Mouse (Mus musculus) heart, postnatal 0 days (tissue): ENCODE measurements at regions not wholly inside any gene's neighbourhood (a gene's known extent, or its start where the extent isn't known, plus 50 kb on each side); places are given as distances from the start of the nearest gene placed in this dataset.

ENCODE experiments used
- CTCF ChIP-seq: IDR thresholded peaks from 2 replicates; pipeline ENCODE4 v1.5.1; 2016; ENCODE audit warnings: antibody characterized with exemption, control low read depth, low read depth
- EP300 ChIP-seq: IDR thresholded peaks from 2 replicates; pipeline ENCODE4 v1.6.1; 2016; ENCODE audit warnings: antibody characterized with exemption, low read depth

GRCm38 (mm10) chr1:35959729-35960128 is 108.5 kb upstream of the Hs6st1 start:
- TF ChIP-seq CTCF (no peak), EP300 (no peak)
